Mouse (Mus musculus): ENCODE results near the gene Ift80.

DNA sequence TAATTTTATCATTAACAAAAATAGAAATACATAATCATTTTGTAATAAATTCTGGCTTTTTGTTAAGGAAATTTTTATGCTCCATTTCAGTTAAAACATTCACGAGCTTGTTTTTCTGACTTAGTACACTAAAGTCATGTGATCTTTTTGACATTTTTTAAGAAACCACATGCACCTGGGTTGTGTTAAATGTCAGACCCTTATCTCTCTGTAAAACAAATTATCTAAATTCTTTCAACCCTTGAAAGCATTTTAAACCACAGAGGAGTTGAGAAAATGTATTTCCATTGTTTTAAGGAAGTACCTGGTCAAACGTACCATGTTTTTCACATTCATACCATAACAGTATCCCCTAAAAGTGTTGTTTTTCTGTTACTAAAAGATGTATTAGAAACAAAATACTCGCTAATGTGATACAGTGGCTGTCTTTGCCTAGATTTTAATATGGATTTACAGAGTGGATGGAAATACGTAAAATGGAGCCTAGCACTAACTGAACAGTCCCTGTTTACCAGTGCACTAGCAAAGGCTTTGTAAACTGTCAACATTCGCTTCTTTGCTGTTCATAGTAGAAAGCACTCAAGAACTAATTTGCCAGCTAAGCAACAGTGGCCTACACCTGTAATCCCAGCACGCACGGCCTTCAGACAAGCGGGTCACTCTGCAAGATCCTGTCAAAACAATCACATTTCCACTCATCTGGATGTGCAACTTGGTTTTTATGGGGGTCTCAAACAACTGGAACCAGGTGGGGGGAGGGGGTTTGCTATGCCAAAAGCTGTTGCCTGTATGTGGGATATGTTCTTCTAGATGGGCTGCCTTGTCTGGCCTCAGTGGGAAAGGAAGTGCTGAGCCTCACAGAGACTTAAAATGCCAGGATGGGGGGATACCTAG, 29.5 kb downstream of the Ift80 start:
- TF ChIP-seq CTCF (IDR thresholded peaks at IDR 0.05; ENCODE audit: low read depth, low read length) = no peak
- no peak for TF ChIP-seq POLR2A (IDR thresholded peaks at IDR 0.05; ENCODE audit: borderline replicate concordance, low read depth, low read length)

All from bone marrow macrophage, adult 2 months (primary cell).